8 mouse cellular contexts compared by ENCODE assay signal in genomic region chr10:80605721-80606120, GRCm38 (mm10). TPM values are rescaled to one million over a fixed set of nuclear protein-coding genes. Genes with fewer than 3 reads are reported as not detected.
DNase-seq lines count a peak whose midpoint lies in the region; ATAC-seq and TF ChIP-seq lines count a peak whose summit lies in the region.
"Not testable (repeated sequence)": the region's sequence is repeated elsewhere in the genome, so short reads cannot be mapped to it uniquely, and the experiment has no call there.

TSS of gene Gm49322 (plus strand) at chr10:80606021.

- H3K4me3 ChIP-seq in ES-Bruce4 (ENCODE audit: low read depth, low read length): peak within 1 kb of the TSS; percentile 62
- not testable (repeated sequence) for H3K4me3 ChIP-seq in embryonic facial prominence, embryonic 13.5 days; heart, embryonic 13.5 days; liver, embryonic 11.5 days (ENCODE audit: low read depth, low read length)
- 0 out of 2 replicates have a peak within 1 kb of the TSS, but pooled peaks have one; percentile 16 for H3K4me3 ChIP-seq in intestine, embryonic 16.5 days (ENCODE audit: low read length)
- H3K4me3 ChIP-seq in liver, embryonic 15.5 days (replicated peaks): peak within 1 kb of the TSS; percentile 73; the same call in 1 of the 2 replicates
- peak within 1 kb of the TSS; percentile 76; the same call in 1 of the 2 replicates for H3K4me3 ChIP-seq in midbrain, embryonic 10.5 days
- H3K4me3 ChIP-seq in thymus, adult 2 months (ENCODE audit: control insufficient read depth, insufficient read depth, low read length): peak within 1 kb of the TSS; percentile 28

- H3K4me2 ChIP-seq in embryonic facial prominence, embryonic 13.5 days: not testable (repeated sequence)
- H3K4me2 ChIP-seq in heart, embryonic 13.5 days: 0 out of 2 replicates have a peak within 1 kb of the TSS, but pooled peaks have one; percentile 94
- peak within 1 kb of the TSS; percentile 32; the same call in 1 of the 2 replicates for H3K4me2 ChIP-seq in intestine, embryonic 16.5 days (ENCODE audit: low read depth, low read length)
- H3K4me2 ChIP-seq in liver, embryonic 11.5 days: peak within 1 kb of the TSS; percentile 73
- H3K4me2 ChIP-seq in liver, embryonic 15.5 days: peak within 1 kb of the TSS; percentile 85

- not testable (repeated sequence) for H3K36me3 ChIP-seq in ES-Bruce4 (ENCODE audit: control insufficient read depth, insufficient read depth, low read length, poor library complexity, severe bottlenecking); thymus, adult 2 months (ENCODE audit: control insufficient read depth, insufficient read depth, low read length)
- H3K36me3 ChIP-seq in embryonic facial prominence, embryonic 13.5 days: peaks cover 48% of the 10 kb centered on the region
- peaks cover 48% of the 10 kb centered on the region for H3K36me3 ChIP-seq in heart, embryonic 13.5 days
- peaks cover 26% of the 10 kb centered on the region for H3K36me3 ChIP-seq in intestine, embryonic 16.5 days (ENCODE audit: control insufficient read depth, insufficient read depth, low read length)
- peaks cover 36% of the 10 kb centered on the region for H3K36me3 ChIP-seq in liver, embryonic 11.5 days (ENCODE audit: control insufficient read depth, insufficient read depth, low read length)
- H3K36me3 ChIP-seq in liver, embryonic 15.5 days (replicated peaks): peaks cover 49% of the 10 kb centered on the region
- peaks cover 48% of the 10 kb centered on the region for H3K36me3 ChIP-seq in midbrain, embryonic 10.5 days

- WGBS in embryonic facial prominence, embryonic 13.5 days: 82% methylated on average over 4 of the region's 4 CpGs
- 75% methylated on average over 4 of the region's 4 CpGs for WGBS in heart, embryonic 13.5 days
- 86% methylated on average over 4 of the region's 4 CpGs for WGBS in intestine, embryonic 16.5 days
- 90% methylated on average over 3 of the region's 4 CpGs for WGBS in liver, embryonic 11.5 days
- WGBS in liver, embryonic 15.5 days (ENCODE audit: insufficient replicate concordance): 65% methylated on average over 4 of the region's 4 CpGs
- 79% methylated on average over 3 of the region's 4 CpGs for WGBS in midbrain, embryonic 10.5 days
- 90% methylated on average over 4 of the region's 4 CpGs for WGBS in thymus, adult 2 months

- not testable (repeated sequence) for TF ChIP-seq CTCF in ES-Bruce4 (IDR thresholded peaks at IDR 0.05; ENCODE audit: low read depth, low read length); thymus, adult 2 months (IDR thresholded peaks at IDR 0.05; ENCODE audit: borderline replicate concordance, control insufficient read depth, extremely low read depth, insufficient read depth, low read length, poor library complexity)

- not testable (repeated sequence) for H3K4me1 ChIP-seq in ES-Bruce4 (ENCODE audit: control insufficient read depth, insufficient read depth, low read length)
- peaks cover 23% of the 10 kb centered on the region for H3K4me1 ChIP-seq in embryonic facial prominence, embryonic 13.5 days
- H3K4me1 ChIP-seq in heart, embryonic 13.5 days: peaks cover 31% of the 10 kb centered on the region
- H3K4me1 ChIP-seq in intestine, embryonic 16.5 days (ENCODE audit: control insufficient read depth, insufficient read depth, low read length): peaks cover 24% of the 10 kb centered on the region
- peaks cover 32% of the 10 kb centered on the region for H3K4me1 ChIP-seq in liver, embryonic 11.5 days (replicated peaks; ENCODE audit: control insufficient read depth, insufficient read depth, low read length)
- H3K4me1 ChIP-seq in liver, embryonic 15.5 days (replicated peaks): peaks cover 82% of the 10 kb centered on the region
- peaks cover 23% of the 10 kb centered on the region for H3K4me1 ChIP-seq in midbrain, embryonic 10.5 days
- peaks cover 71% of the 10 kb centered on the region for H3K4me1 ChIP-seq in thymus, adult 2 months (replicated peaks; ENCODE audit: control insufficient read depth, insufficient read depth, low read length)

- TF ChIP-seq POLR2A in ES-Bruce4 (IDR thresholded peaks at IDR 0.05; ENCODE audit: insufficient read depth, low read length); thymus, adult 2 months (IDR thresholded peaks at IDR 0.05; ENCODE audit: control insufficient read depth, extremely low read depth, insufficient read depth, low read length, poor library complexity): not testable (repeated sequence)

- H3K27me3 ChIP-seq in ES-Bruce4 (ENCODE audit: control insufficient read depth, insufficient read depth, low read length, poor library complexity, severe bottlenecking); embryonic facial prominence, embryonic 13.5 days; heart, embryonic 13.5 days (replicated peaks); intestine, embryonic 16.5 days (replicated peaks; ENCODE audit: control insufficient read depth, insufficient read depth, low read length); liver, embryonic 11.5 days (replicated peaks; ENCODE audit: control insufficient read depth, insufficient read depth, low read length); liver, embryonic 15.5 days; midbrain, embryonic 10.5 days (ENCODE audit: low read depth, poor library complexity, severe bottlenecking); thymus, adult 2 months (ENCODE audit: control insufficient read depth, insufficient read depth, low read length): not testable (repeated sequence)

- H3K9ac ChIP-seq in ES-Bruce4 (ENCODE audit: low read depth, poor library complexity, severe bottlenecking): peak within 1 kb of the TSS; percentile 32
- H3K9ac ChIP-seq in embryonic facial prominence, embryonic 13.5 days: peak within 1 kb of the TSS; percentile 21; the same call in 1 of the 2 replicates
- H3K9ac ChIP-seq in heart, embryonic 13.5 days: peak within 1 kb of the TSS; percentile 40; the same call in 1 of the 2 replicates
- peak within 1 kb of the TSS; percentile 10; the same call in 1 of the 2 replicates for H3K9ac ChIP-seq in intestine, embryonic 16.5 days (ENCODE audit: low read depth, low read length)
- peak within 1 kb of the TSS; percentile 49 for H3K9ac ChIP-seq in liver, embryonic 11.5 days (ENCODE audit: low read depth, low read length)
- H3K9ac ChIP-seq in liver, embryonic 15.5 days: peak within 1 kb of the TSS; percentile 18

- not testable (repeated sequence) for TF ChIP-seq EP300 in ES-Bruce4 (IDR thresholded peaks at IDR 0.05; ENCODE audit: insufficient read depth, low read depth, low read length)

- DNase-seq in liver, embryonic 11.5 days (ENCODE audit: low spot score); midbrain, embryonic 10.5 days (ENCODE audit: low spot score); thymus, adult 2 months: not testable (repeated sequence)

- H3K9me3 ChIP-seq in ES-Bruce4 (replicated peaks; ENCODE audit: control insufficient read depth, insufficient read depth, low read length, poor library complexity, severe bottlenecking); embryonic facial prominence, embryonic 13.5 days; heart, embryonic 13.5 days; intestine, embryonic 16.5 days (ENCODE audit: control insufficient read depth, low read length); liver, embryonic 11.5 days (ENCODE audit: control insufficient read depth, low read length); liver, embryonic 15.5 days (replicated peaks); midbrain, embryonic 10.5 days (replicated peaks): not testable (repeated sequence)

- H3K27ac ChIP-seq in ES-Bruce4 (ENCODE audit: insufficient read depth, low read length): peak within 1 kb of the TSS; percentile 22; the same call in 1 of the 2 replicates
- H3K27ac ChIP-seq in embryonic facial prominence, embryonic 13.5 days; heart, embryonic 13.5 days (replicated peaks); midbrain, embryonic 10.5 days (replicated peaks); thymus, adult 2 months (ENCODE audit: control insufficient read depth, insufficient read depth, low read length): not testable (repeated sequence)
- peak within 1 kb of the TSS; percentile 66 for H3K27ac ChIP-seq in intestine, embryonic 16.5 days (ENCODE audit: low read length)
- H3K27ac ChIP-seq in liver, embryonic 11.5 days (ENCODE audit: low read depth, low read length): peak within 1 kb of the TSS; percentile 87
- H3K27ac ChIP-seq in liver, embryonic 15.5 days (replicated peaks): peak within 1 kb of the TSS; percentile 94

- ATAC-seq in embryonic facial prominence, embryonic 13.5 days (ENCODE audit: insufficient number of reproducible peaks, insufficient read depth, low FRiP score, low TSS enrichment, low read depth); heart, embryonic 13.5 days (ENCODE audit: extremely low read depth, insufficient number of reproducible peaks, low FRiP score, low TSS enrichment); intestine, embryonic 16.5 days; liver, embryonic 11.5 days (replicated peaks; ENCODE audit: low FRiP score); liver, embryonic 15.5 days (ENCODE audit: insufficient read depth): not testable (repeated sequence)

RNA-seq across cellular contexts. Expression of gene Gm49322, which starts in this region (rescaled TPM):
- 2.4 and 2.8 TPM in 2 replicates for polyA plus RNA-seq in ES-Bruce4 (2011; ENCODE audit: insufficient read depth, insufficient read length, low read depth, missing spikeins)
- 4.3 and 4.6 TPM in 2 replicates for polyA plus RNA-seq in embryonic facial prominence, embryonic 13.5 days (2015; fragmentation: Nextera tagmentation; extraction: Ambion mirVana)
- polyA plus RNA-seq in heart, embryonic 13.5 days (2015; fragmentation: Nextera tagmentation; extraction: Ambion mirVana): 1.5 and 1.7 TPM in 2 replicates
- polyA plus RNA-seq in intestine, embryonic 16.5 days (2015; fragmentation: Nextera tagmentation; extraction: Ambion mirVana): 3.3 and 4.0 TPM in 2 replicates
- 3.6 TPM in 2 replicates for polyA plus RNA-seq in liver, embryonic 11.5 days (2014; fragmentation: Nextera tagmentation; extraction: Ambion mirVana)
- 1.5 TPM in 2 replicates for polyA plus RNA-seq in liver, embryonic 15.5 days (2015; fragmentation: Nextera tagmentation; extraction: Ambion mirVana)
- polyA plus RNA-seq in midbrain, embryonic 10.5 days (2016; fragmentation: Nextera tagmentation; extraction: Ambion mirVana): 5.6 and 6.4 TPM in 2 replicates
- polyA plus RNA-seq in thymus, adult 2 months (2012; rRNA removed): 7.5 and 8.1 TPM in 2 replicates
